Mouse (Mus musculus) liver, adult 2 months (tissue): ENCODE data around the gene Tubg2. TPM values are rescaled to one million over a fixed set of nuclear protein-coding genes. Genes with fewer than 3 reads are reported as not detected.
A peak's percentile ranks its signal among the peaks of the same experiment; 100 is the strongest.

Source experiments
- DNase-seq: peaks from one replicate; pipeline ENCODE4 v3.0.0-alpha.2; 2011; ENCODE audit warnings: low read depth, low spot score; ENCODE audit errors: extremely low read depth
- H3K27ac ChIP-seq: fragments of 200-500 bp; replicated peaks from 2 replicates; pipeline ENCODE4 v1.5.1; 2012; ENCODE audit warnings: low read depth, mild to moderate bottlenecking, control low read depth, inconsistent platforms, low read length; ENCODE audit not compliant: insufficient read depth
- H3K27me3 ChIP-seq: fragments of 200-500 bp; 2 replicates; pipeline ENCODE4 v1.6.1; 2012; ENCODE audit warnings: mild to moderate bottlenecking, moderate library complexity, low read length, inconsistent platforms; ENCODE audit not compliant: control insufficient read depth, insufficient read depth
- H3K36me3 ChIP-seq: fragments of 200-500 bp; 2 replicates; pipeline ENCODE4 v1.6.1; 2012; ENCODE audit warnings: low read length, inconsistent platforms; ENCODE audit not compliant: control insufficient read depth, insufficient read depth
- H3K4me1 ChIP-seq: fragments of 200-500 bp; 2 replicates; pipeline ENCODE4 v1.6.1; 2011; ENCODE audit warnings: low read length; ENCODE audit not compliant: control insufficient read depth, insufficient read depth
- H3K4me3 ChIP-seq: fragments of 200-500 bp; 2 replicates; pipeline ENCODE4 v1.5.1; 2011; ENCODE audit warnings: low read depth, mild to moderate bottlenecking, control low read depth, low read length, moderate library complexity; ENCODE audit not compliant: insufficient read depth
- H3K79me2 ChIP-seq: fragments of 200-500 bp; 2 replicates; pipeline ENCODE4 v1.6.1; 2012; ENCODE audit warnings: inconsistent platforms, mild to moderate bottlenecking, low read length, moderate library complexity; ENCODE audit not compliant: control insufficient read depth, insufficient read depth
- H3K9ac ChIP-seq: fragments of 200-500 bp; 2 replicates; pipeline ENCODE4 v1.6.1; 2012; ENCODE audit warnings: low read depth, mild to moderate bottlenecking, control low read depth, inconsistent platforms, low read length
- CTCF ChIP-seq: fragments of 200-500 bp; IDR thresholded peaks from 2 replicates; pipeline ENCODE4 v1.5.1; 2011; ENCODE audit warnings: low read depth, low read length, control low read depth
- POLR2A ChIP-seq: fragments of 200-500 bp; IDR thresholded peaks from 2 replicates; pipeline ENCODE4 v1.6.1; 2011; ENCODE audit warnings: low read length, control low read depth; ENCODE audit not compliant: insufficient read depth; ENCODE audit errors: extremely low read depth
- WGBS: fragments of 180-500 bp; shearing (Covaris S2); methylation state at CpG from one replicate; pipeline ENCODE4 v1.1.7; 2018; 5-methylcytosine and 5-hydroxymethylcytosine counted together
- polyA plus RNA-seq: library from polyadenylated mRNA; depleted of rRNA; stranded (reverse); fragments of >200 nt; gene quantifications from 2 replicates; pipeline ENCODE4 v1.2.3, GENCODE M21; 2012
- total RNA-seq: library from RNA; depleted of rRNA; stranded (reverse); fragments of >200 nt; gene quantifications from 2 replicates; pipeline ENCODE4 v1.2.3, GENCODE M21; 2014

Tubg2 gene
- total and polyA plus RNA-seq, 2 experiments = 0.10 TPM; not detected in 1

DNA sequence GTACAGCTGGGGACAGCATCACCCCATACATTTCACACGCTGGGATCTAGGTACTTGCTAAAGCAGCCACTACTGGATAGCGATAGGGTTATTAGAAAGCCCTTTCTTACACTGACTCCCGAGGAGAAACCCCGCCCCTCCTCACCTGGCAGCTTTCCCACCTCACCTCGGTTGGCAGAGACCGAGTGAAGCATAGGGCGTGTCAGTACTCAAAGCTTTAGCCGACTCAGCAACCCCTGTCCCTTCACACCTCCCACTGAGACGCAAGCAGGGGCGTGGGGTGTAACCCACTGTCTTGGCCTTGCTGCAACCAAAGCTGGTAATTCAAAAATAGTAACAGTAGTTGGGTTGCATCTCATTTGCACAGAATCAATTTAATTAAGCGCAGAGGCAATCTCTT, 17.4 kb downstream of the Tubg2 start:
- Histone ChIP-seq H3K4me3 (no peak overlapping the region), H3K79me2 (peaks cover 12% of the 10 kb centered on the region; the same call in 1 of the 2 replicates), H3K4me1 (peaks cover 22% of the 10 kb centered on the region), H3K27ac (no peak overlapping the region), H3K27me3 (no peaks in the 10 kb centered on the region), H3K9ac (no peak overlapping the region), H3K36me3 (no peaks in the 10 kb centered on the region; the same call in 1 of the 2 replicates)
- WGBS = 14% methylated on average over 11 of the region's 11 CpGs
- peak; percentile 61 for DNase-seq
- no peak for TF ChIP-seq POLR2A
- TF ChIP-seq CTCF = no peak

DNA sequence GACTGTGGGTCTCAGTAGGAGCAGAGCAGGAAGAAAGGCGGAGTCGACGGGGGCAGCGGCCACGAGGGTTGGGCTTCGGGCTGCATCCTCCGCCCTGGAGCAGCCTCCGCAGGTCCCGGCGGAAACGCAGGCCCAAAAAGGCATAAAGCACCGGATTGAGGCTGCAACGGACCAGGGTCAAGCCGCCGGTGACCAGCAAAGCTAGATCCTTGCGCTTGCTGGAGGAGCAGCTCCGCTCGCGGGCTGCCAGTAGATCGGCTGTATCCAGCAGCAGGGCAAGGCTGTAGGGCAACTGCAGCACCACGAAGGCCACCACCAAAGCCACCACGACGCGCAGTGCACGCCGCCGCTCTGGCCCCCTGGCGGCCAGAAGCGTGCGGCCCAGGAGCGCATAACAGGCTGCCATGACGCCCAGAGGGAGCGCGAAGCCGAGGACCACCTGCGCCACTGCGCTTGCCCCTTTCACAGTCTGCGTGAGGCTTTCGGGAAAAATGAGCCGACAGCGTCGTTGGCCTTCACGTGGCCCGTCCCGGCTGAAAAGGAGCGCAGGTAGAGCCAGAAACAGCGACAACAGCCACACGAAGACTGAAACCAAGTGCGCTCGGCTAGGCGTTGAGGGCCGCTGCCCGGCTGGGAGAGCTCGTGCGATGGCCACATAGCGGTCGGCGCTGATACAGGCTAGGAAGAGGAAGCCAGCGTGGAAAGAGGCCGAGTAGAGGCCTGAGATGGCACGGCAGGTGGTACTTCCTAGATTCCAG, 18.1 kb downstream of the Tubg2 start:
- Histone ChIP-seq H3K9ac (peak overlapping the region; percentile 77), H3K4me3 (peak overlapping the region; percentile 63), H3K79me2 (peaks cover 12% of the 10 kb centered on the region; the same call in 1 of the 2 replicates), H3K27ac (peak overlapping the region; percentile 56), H3K36me3 (no peaks in the 10 kb centered on the region), H3K27me3 (no peaks in the 10 kb centered on the region), H3K4me1 (peaks cover 22% of the 10 kb centered on the region)
- TF ChIP-seq POLR2A (0 out of 2 replicates have a peak, but pooled peaks have one; percentile 3), CTCF (peak; percentile 88)
- WGBS = 7% methylated on average over 61 of the region's 61 CpGs
- peak; percentile 64 for DNase-seq

DNA sequence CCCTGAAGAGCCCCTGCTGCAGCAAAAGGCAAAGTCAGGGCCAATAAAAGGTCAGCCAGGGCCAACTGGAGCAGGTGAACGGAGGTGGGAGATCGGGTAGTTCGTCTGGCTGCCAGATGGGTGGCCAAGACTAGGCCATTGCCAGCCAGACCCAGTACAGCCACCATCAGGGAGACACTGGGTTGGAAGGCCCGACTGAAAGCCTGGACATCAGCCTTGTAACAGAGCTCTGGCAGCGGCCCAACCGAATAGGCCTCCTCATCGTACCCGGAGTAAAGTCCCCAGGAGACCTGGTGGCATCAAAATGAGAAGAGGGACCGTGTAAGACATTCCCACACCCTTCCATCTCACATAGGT, 18.7 kb downstream of the Tubg2 start:
- Histone ChIP-seq H3K27me3 (no peaks in the 10 kb centered on the region), H3K4me1 (peaks cover 21% of the 10 kb centered on the region), H3K79me2 (peaks cover 9% of the 10 kb centered on the region; the same call in 1 of the 2 replicates), H3K4me3 (peak overlapping the region; percentile 63; the same call in 1 of the 2 replicates), H3K27ac (no peak overlapping the region), H3K36me3 (no peaks in the 10 kb centered on the region), H3K9ac (peak overlapping the region; percentile 77)
- TF ChIP-seq POLR2A (no peak), CTCF (no peak)
- DNase-seq = no peak
- 41% methylated on average over 9 of the region's 9 CpGs for WGBS

DNA sequence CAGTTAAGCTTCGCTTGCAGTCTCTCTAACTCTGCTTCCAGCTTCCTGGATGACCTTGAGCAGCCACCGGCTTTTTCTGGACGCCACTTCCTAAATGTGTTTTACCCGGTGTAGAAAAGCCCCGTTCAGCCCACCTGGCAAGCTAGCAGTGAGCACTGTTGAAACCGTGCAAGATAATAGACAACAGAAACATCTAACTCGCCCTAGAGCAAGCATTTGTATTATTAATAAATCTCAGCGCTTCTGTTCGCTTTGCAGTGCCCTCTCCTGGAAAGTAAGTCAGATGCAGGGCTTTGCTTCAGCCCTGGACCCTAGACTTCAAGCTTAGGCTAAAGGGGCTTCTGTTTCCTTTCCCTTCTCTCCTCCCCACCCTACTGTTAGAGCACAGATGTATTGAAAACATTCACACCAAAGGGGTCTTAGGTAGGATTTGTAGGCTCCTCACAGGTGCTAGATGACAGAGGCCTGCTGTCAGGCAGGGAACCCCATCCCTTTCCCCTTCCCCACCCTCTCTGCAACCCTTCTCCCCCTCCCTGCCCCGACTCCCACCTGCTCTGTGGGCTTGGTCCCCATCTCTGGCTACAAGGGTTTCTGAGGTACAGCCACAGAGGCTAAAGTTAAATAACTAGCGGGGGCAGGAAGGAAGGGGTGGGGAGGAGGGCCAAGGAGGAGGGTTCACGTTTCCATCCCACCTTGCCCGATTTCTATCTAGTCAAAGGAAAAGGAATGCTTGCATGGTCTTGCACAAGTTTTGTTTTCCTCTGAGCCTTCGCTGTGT, 19.3 kb downstream of the Tubg2 start, which contains the start of gene Ccr10:
TSS of gene Ccr10 (minus strand) at position 593 of the 778 bp plus-strand sequence.
- no peak for TF ChIP-seq POLR2A
- TF ChIP-seq CTCF = 0 out of 2 replicates have a peak, but pooled peaks have one; percentile 9
- peak within 1 kb of the TSS; percentile 63; the same call in 1 of the 2 replicates for H3K4me3 ChIP-seq
- WGBS = 41% methylated on average over 14 of the region's 14 CpGs
- peaks cover 4% of the 10 kb centered on the region; the same call in 1 of the 2 replicates for H3K79me2 ChIP-seq
- peak within 1 kb of the TSS; percentile 77 for H3K9ac ChIP-seq
- no peaks in the 10 kb centered on the region for H3K27me3 ChIP-seq
- no peaks in the 10 kb centered on the region for H3K36me3 ChIP-seq
- no peak within 1 kb of the TSS for H3K27ac ChIP-seq
- no peak for DNase-seq
- H3K4me1 ChIP-seq = peaks cover 15% of the 10 kb centered on the region

DNA sequence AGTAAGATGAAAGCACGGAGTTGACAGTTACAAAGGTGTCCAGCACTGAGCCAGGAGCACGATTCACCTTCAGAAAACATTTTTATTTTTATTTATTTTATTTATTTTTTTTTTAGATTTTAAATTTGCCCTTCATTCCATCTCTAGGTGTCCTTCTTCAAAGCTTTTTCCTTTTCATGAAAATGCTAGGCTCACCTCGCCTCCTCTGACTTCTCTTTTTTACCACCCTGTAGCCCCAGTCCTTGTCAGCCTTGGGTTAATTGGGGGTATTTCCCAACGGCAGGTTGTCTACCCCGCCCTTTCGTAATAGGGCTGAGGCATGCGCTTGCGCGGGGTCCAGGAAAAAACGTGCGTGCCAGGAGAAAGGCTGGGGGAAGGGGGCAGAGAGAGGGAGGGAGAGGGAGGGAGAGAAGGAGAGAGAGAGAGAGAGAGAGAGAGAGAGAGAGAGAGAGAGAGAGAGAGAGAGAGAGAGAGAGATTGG, 20.0 kb downstream of the Tubg2 start:
- Histone ChIP-seq H3K36me3 (no peaks in the 10 kb centered on the region), H3K4me1 (peaks cover 13% of the 10 kb centered on the region), H3K27ac (no peak overlapping the region), H3K9ac (no peak overlapping the region), H3K27me3 (no peaks in the 10 kb centered on the region), H3K79me2 (no peaks in the 10 kb centered on the region; the same call in 1 of the 2 replicates), H3K4me3 (no peak overlapping the region)
- TF ChIP-seq POLR2A = no peak
- no peak for TF ChIP-seq CTCF
- DNase-seq = no peak
- WGBS = 11% methylated on average over 11 of the region's 11 CpGs
